Mouse (Mus musculus) liver, adult 2 months (tissue): ENCODE measurements around the gene Necab3. TPM values are rescaled to one million over a fixed set of nuclear protein-coding genes. Genes with fewer than 3 reads are reported as not detected.

Experiments
- DNase-seq: peaks from one replicate; pipeline ENCODE4 v3.0.0-alpha.2; 2011; ENCODE audit warnings: low read depth, low spot score; ENCODE audit errors: extremely low read depth
- H3K27ac ChIP-seq: fragments of 200-500 bp; replicated peaks from 2 replicates; pipeline ENCODE4 v1.5.1; 2012; ENCODE audit warnings: low read depth, mild to moderate bottlenecking, control low read depth, inconsistent platforms, low read length; ENCODE audit not compliant: insufficient read depth
- H3K27me3 ChIP-seq: fragments of 200-500 bp; 2 replicates; pipeline ENCODE4 v1.6.1; 2012; ENCODE audit warnings: mild to moderate bottlenecking, moderate library complexity, low read length, inconsistent platforms; ENCODE audit not compliant: control insufficient read depth, insufficient read depth
- H3K36me3 ChIP-seq: fragments of 200-500 bp; 2 replicates; pipeline ENCODE4 v1.6.1; 2012; ENCODE audit warnings: low read length, inconsistent platforms; ENCODE audit not compliant: control insufficient read depth, insufficient read depth
- H3K4me1 ChIP-seq: fragments of 200-500 bp; 2 replicates; pipeline ENCODE4 v1.6.1; 2011; ENCODE audit warnings: low read length; ENCODE audit not compliant: control insufficient read depth, insufficient read depth
- H3K4me3 ChIP-seq: fragments of 200-500 bp; 2 replicates; pipeline ENCODE4 v1.5.1; 2011; ENCODE audit warnings: low read depth, mild to moderate bottlenecking, control low read depth, low read length, moderate library complexity; ENCODE audit not compliant: insufficient read depth
- H3K79me2 ChIP-seq: fragments of 200-500 bp; 2 replicates; pipeline ENCODE4 v1.6.1; 2012; ENCODE audit warnings: inconsistent platforms, mild to moderate bottlenecking, low read length, moderate library complexity; ENCODE audit not compliant: control insufficient read depth, insufficient read depth
- H3K9ac ChIP-seq: fragments of 200-500 bp; 2 replicates; pipeline ENCODE4 v1.6.1; 2012; ENCODE audit warnings: low read depth, mild to moderate bottlenecking, control low read depth, inconsistent platforms, low read length
- CTCF ChIP-seq: fragments of 200-500 bp; IDR thresholded peaks from 2 replicates; pipeline ENCODE4 v1.5.1; 2011; ENCODE audit warnings: low read depth, low read length, control low read depth
- POLR2A ChIP-seq: fragments of 200-500 bp; IDR thresholded peaks from 2 replicates; pipeline ENCODE4 v1.6.1; 2011; ENCODE audit warnings: low read length, control low read depth; ENCODE audit not compliant: insufficient read depth; ENCODE audit errors: extremely low read depth
- WGBS: fragments of 180-500 bp; shearing (Covaris S2); methylation state at CpG from one replicate; pipeline ENCODE4 v1.1.7; 2018; 5-methylcytosine and 5-hydroxymethylcytosine counted together
- polyA plus RNA-seq: library from polyadenylated mRNA; depleted of rRNA; stranded (reverse); fragments of >200 nt; gene quantifications from 2 replicates; pipeline ENCODE4 v1.2.3, GENCODE M21; 2012
- total RNA-seq: library from RNA; depleted of rRNA; stranded (reverse); fragments of >200 nt; gene quantifications from 2 replicates; pipeline ENCODE4 v1.2.3, GENCODE M21; 2014

Necab3 gene
- total and polyA plus RNA-seq, 2 experiments = 0.09 TPM

- DNase-seq = no peak
These were observed 21.9 kb upstream of the Necab3 start for GRCm38 (mm10) chr2:154580586-154580985.

GRCm38 (mm10) chr2:154577744-154578067, 19.0 kb upstream of the Necab3 start:
- Histone ChIP-seq H3K27ac (no peak overlapping the region), H3K79me2 (no peaks in the 10 kb centered on the region), H3K4me1 (no peaks in the 10 kb centered on the region), H3K36me3 (no peaks in the 10 kb centered on the region), H3K9ac (no peak overlapping the region), H3K27me3 (no peaks in the 10 kb centered on the region), H3K4me3 (no peak overlapping the region)
- TF ChIP-seq POLR2A (no peak), CTCF (no peak)
- WGBS = 93% methylated on average over 6 of the region's 6 CpGs
- DNase-seq = no peak

More at GRCm38 (mm10) chr2:154580586-154580985, 21.9 kb upstream of the Necab3 start:
- TF ChIP-seq POLR2A (no peak), CTCF (no peak)
- Histone ChIP-seq H3K36me3 (no peaks in the 10 kb centered on the region), H3K27me3 (no peaks in the 10 kb centered on the region), H3K27ac (no peak overlapping the region), H3K4me1 (no peaks in the 10 kb centered on the region), H3K79me2 (no peaks in the 10 kb centered on the region), H3K4me3 (no peak overlapping the region), H3K9ac (no peak overlapping the region)
- 85% methylated on average over 8 of the region's 8 CpGs for WGBS

- Histone ChIP-seq H3K79me2 (no peaks in the 10 kb centered on the region), H3K27ac (no peak overlapping the region), H3K36me3 (no peaks in the 10 kb centered on the region), H3K4me3 (no peak overlapping the region), H3K27me3 (no peaks in the 10 kb centered on the region), H3K4me1 (no peaks in the 10 kb centered on the region), H3K9ac (no peak overlapping the region)
- TF ChIP-seq CTCF = no peak
- no peak for TF ChIP-seq POLR2A
- 84% methylated on average over 12 of the region's 12 CpGs for WGBS
- DNase-seq = no peak
These were observed 18.4 kb upstream of the Necab3 start for GRCm38 (mm10) chr2:154576876-154577743.

- WGBS = 86% methylated on average over 7 of the region's 7 CpGs
- Histone ChIP-seq H3K4me3 (no peak overlapping the region), H3K9ac (no peak overlapping the region), H3K27me3 (no peaks in the 10 kb centered on the region), H3K36me3 (no peaks in the 10 kb centered on the region), H3K4me1 (no peaks in the 10 kb centered on the region), H3K79me2 (no peaks in the 10 kb centered on the region), H3K27ac (no peak overlapping the region)
- TF ChIP-seq CTCF = no peak
- TF ChIP-seq POLR2A = no peak
- no peak for DNase-seq
These were observed 15.6 kb upstream of the Necab3 start for GRCm38 (mm10) chr2:154574271-154574670.

GRCm38 (mm10) chr2:154572996-154573395, 14.3 kb upstream of the Necab3 start:
- Histone ChIP-seq H3K4me3 (no peak overlapping the region), H3K27me3 (no peaks in the 10 kb centered on the region), H3K79me2 (no peaks in the 10 kb centered on the region), H3K36me3 (no peaks in the 10 kb centered on the region), H3K27ac (no peak overlapping the region), H3K4me1 (no peaks in the 10 kb centered on the region), H3K9ac (no peak overlapping the region)
- TF ChIP-seq CTCF = no peak
- no peak for TF ChIP-seq POLR2A
- no peak for DNase-seq
- WGBS = 67% methylated on average over 3 of the region's 3 CpGs

GRCm38 (mm10) chr2:154571976-154572375, 13.3 kb upstream of the Necab3 start:
- no peak overlapping the region for H3K27ac ChIP-seq
- no peaks in the 10 kb centered on the region for H3K4me1 ChIP-seq
- no peak for DNase-seq
- H3K27me3 ChIP-seq = no peaks in the 10 kb centered on the region
- H3K9ac ChIP-seq = no peak overlapping the region
- TF ChIP-seq POLR2A (no peak), CTCF (no peak)
- no peaks in the 10 kb centered on the region for H3K79me2 ChIP-seq
- WGBS = 85% methylated on average over 8 of the region's 8 CpGs
- no peak overlapping the region for H3K4me3 ChIP-seq
- H3K36me3 ChIP-seq = no peaks in the 10 kb centered on the region
